Mouse (Mus musculus) thymus, adult 2 months (tissue): ENCODE data around the gene 1700015F17Rik.

Experiments used
- CTCF ChIP-seq: fragments of 200-500 bp; IDR thresholded peaks from 2 replicates; pipeline ENCODE4 v1.5.1; 2012; ENCODE audit warnings: mild to moderate bottlenecking, control low read depth, low read length, moderate library complexity, borderline replicate concordance; ENCODE audit not compliant: control insufficient read depth, poor library complexity, insufficient read depth; ENCODE audit errors: extremely low read depth
- POLR2A ChIP-seq: fragments of 200-500 bp; IDR thresholded peaks from 2 replicates; pipeline ENCODE4 v1.6.1; 2012; ENCODE audit warnings: mild to moderate bottlenecking, low read length, control low read depth, moderate library complexity; ENCODE audit not compliant: control insufficient read depth, poor library complexity, insufficient read depth; ENCODE audit errors: extremely low read depth

DNA sequence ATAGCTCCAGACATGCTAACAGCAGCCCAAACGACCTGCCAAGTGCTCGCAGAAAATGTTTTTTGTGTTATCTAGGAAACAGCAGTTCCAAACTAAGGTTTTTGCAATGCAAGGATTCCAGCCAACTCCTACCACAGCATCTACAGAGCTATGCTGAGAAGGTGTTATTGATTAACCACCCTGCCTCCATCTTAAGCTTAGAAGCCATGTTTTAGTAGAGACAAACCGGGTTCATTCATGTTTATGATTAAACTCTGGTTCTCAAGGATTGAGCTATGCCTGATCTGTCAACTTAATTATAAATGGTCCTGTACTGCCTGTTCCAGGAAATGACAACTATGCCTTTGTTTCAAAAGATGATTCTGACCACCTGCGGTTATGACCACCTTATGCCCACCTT is 2.8 kb downstream of the 1700015F17Rik start:
- TF ChIP-seq CTCF, result no peak
- TF ChIP-seq POLR2A, result no peak
